Mouse (Mus musculus) MN1 (cell line): Measurements from ENCODE around the gene Col23a1.

ENCODE experiments used
- DNase-seq: peaks from one replicate; pipeline ENCODE4 v3.0.0-alpha.2; 2016; ENCODE audit warnings: low spot score

Col23a1 gene

DNA sequence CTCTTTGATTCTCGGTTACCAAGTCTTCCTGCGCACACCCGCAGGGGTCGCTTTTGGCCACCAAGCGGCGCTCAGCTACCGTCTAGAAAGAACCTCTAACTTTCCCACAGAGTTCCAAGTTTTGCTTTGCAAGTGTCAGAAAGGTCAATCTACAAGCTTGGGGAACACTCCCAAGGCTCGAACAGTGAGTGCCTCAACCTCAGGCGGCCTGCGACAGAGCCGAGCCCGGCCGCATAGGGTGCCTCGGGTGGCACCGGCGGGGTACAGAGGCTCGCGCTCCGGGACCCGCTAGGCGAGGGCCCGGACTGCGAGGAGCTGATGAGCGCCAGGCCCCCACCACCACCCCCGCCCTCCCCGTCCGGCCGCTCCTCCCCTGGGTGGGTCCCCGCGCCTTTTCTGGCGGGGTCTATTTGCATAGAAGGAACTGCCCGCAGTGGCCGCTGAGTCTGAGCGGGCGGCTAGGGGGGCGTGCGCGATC lies at the start of gene Col23a1:
Gene Col23a1 (plus strand): TSS at position 357 of the 478 bp plus-strand sequence.
- DNase-seq = peak; percentile 56

DNA sequence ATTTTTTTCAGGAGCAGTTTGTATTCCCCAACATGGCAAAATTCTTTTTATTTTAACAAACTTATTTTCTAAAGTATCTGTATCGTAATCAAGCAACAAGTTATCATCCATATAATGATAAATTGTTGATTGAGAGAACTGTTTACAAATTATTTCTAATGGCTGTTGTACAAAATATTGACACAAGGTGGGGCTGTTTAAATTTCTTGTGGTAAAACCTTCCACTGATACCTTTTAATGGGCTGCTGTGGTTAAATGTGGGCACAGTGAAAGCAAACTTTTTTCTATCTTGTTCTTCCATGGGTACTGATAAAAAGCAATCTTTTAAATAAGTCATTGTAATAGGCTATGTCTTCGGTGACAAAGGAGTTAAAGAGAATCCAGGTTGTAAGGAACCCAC lies 46.8 kb upstream of the Col23a1 start:
- no peak for DNase-seq

DNA sequence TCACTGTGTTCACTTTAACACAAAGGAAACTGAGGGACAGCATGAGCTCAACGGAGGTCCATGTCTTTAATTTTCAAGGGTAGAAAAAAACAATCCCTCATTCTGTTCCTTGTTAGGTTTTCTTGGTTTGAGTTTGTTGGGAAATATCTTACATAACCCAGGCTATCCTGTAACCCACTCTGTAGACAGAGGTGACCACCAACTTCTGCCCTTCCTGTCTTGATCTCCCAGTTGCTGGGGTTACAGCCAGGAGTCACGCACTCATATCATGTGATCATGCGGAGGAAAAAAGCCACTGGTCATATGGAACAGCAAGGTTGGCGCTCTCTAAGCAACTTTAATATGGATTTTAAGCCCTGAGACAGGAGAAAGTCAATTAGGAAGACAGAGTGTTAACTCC lies 32.7 kb upstream of the Col23a1 start:
- no peak for DNase-seq

DNA sequence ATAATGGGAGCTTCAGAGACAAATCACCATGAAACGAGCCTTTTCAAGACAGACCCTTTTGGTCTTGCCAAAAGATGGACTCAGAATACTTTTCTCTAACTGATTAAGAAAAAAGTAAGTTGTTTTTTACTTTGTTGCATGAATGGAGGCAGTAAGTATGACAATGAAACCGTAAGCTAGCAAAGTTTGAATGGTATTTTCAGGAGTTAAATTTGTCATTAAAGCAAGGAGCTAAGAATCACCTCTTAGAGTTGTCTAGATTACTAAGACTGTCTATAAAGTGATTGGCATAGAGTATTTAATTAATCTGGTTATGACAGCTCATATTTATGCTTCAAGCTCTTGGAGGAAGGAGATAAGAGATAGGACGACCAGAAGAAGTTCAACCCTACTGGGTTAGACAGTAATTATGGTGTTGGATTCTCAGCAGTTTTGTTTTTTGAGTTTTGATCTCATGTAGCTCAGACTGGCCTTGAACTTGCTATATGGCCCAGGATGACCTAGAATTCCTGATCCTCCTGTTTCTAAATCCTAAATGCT lies 28.0 kb upstream of the Col23a1 start, which contains the start of gene Clk4:
Gene Clk4 (plus strand): TSS at position 51 of the 540 bp plus-strand sequence.
- no peak for DNase-seq

DNA sequence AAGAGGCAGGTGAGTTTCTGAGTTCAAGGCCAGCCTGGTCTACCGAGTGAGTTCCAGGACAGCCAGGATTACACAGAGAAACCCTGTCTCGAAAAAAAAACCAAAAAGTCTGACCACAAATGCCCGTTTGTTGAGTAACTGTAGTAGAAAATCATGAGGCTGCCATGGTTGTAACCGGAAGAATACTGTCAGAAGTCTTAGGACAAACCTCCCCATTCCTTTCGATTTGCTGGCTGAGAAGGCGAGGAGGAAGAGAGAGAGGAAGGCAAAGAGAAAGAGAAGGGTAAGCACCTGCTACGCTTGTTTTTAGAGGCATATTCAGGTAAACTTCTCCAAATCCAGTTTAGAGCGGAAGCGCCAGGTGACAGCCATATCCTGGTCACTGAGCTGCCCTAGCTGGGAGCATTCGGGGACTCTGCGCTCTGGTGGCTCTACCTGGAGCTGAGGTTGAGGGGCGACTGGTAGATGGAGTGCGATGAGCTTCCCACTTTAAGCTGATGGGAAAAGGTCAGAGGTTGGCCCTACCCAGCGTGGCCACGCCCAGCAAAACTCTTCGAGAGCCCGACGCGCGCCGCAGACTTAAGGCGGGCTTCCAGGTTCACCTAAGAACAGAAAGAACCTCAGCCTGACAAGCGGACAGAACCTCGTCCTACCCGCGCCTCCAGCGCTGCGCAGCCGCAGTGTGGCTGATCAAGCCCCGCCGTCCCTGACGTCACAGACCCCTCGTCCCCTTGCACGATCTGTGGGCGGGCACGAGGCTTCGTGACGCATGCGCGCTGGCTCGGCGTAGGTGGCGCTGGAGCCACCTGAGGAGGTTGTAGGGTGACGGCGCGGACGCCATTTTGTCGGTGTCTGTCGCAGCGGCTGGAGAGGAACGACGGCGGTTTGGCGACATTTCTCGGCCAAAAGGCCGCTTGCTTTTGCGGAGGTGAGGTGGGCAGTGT lies 27.1 kb upstream of the Col23a1 start, which contains the start of gene BC049762:
Gene BC049762 (minus strand): TSS at position 705 of the 944 bp plus-strand sequence.
- peak; percentile 100 for DNase-seq

DNA sequence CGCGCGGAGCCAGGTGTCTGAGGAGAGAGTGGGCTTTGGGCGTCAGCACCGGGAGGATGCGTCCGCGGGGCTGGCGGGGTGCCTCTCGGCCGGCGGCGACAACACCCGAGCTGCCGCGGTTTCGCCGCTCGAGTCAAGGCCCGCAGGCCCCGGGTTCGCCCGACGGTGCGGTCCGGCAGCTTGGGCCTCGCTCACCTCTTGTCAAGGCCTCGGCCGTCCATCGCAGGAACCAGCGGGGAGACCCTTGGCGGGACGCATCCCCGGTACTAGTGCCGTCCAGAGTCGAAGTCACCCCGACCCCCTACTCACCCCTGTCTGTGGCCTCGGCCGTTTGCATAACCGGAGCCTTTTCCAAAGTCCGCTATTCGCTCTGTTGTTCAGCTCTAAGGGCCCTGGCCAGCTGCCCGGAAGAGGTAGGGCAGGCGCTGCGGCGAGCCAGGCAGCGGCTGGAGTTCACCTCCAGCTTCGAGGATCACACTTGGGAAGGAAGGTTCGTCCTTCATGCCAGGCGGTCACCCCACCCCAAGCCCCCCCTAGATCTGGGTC lies 26.4 kb upstream of the Col23a1 start:
- peak; percentile 80 for DNase-seq

DNA sequence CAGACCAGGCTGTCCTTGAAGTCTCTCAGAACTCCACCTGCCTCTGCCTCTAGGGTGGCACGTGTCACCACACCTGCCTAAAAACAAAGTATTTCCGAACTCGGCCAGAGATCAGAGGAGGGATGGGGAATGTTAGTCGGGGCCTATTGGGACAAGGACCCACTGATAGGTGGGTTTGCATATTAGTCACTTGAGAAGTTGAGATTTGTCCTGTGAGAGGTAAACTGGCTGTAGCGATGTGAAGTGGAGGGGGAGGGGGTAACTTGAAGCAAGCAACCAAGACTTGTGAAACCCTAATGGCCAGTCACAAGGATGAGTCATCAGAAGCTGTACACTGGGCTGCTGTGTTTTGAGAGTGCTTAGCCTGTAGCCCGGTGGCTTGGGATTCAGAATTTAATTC lies 25.4 kb upstream of the Col23a1 start:
- DNase-seq = peak; percentile 82

DNA sequence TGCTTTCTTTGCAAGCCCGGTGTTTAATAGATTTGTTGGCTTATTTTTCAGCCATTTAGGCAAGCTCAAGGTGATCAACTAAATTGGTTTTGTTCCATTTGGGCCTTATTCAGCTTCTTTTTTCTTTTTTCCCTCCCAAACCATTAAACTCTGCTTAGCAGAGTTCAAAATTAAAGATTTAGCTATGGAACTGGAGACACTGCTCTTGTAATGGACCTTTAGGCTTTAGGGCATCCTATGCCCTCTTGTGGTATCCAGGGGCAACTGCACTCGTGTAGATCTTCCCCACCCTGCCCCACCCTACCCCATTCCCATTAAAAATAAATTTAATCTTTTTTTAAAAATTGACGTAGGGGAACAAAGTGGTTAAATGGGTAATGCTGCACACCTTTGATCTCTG lies 24.4 kb upstream of the Col23a1 start:
- DNase-seq = peak; percentile 65

DNA sequence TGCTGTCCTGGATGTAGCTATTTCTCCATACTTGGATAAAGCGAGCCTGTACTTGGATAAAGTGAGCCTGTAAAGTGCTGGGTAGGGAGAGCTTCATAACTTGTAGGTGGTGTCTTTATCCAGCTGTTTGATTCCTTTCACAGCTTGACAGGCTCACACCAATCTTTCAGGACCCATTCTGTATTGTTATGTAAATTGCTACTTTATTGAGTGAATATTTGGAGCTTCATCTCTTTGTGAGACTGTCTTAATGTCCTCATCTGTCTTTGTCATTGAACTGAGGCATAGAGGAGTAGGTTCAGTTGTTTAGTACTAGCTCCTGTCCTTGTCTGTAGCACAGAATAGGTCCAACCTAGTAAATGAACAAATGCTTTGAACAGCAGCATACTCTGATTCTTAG lies 15.3 kb upstream of the Col23a1 start:
- DNase-seq = no peak

DNA sequence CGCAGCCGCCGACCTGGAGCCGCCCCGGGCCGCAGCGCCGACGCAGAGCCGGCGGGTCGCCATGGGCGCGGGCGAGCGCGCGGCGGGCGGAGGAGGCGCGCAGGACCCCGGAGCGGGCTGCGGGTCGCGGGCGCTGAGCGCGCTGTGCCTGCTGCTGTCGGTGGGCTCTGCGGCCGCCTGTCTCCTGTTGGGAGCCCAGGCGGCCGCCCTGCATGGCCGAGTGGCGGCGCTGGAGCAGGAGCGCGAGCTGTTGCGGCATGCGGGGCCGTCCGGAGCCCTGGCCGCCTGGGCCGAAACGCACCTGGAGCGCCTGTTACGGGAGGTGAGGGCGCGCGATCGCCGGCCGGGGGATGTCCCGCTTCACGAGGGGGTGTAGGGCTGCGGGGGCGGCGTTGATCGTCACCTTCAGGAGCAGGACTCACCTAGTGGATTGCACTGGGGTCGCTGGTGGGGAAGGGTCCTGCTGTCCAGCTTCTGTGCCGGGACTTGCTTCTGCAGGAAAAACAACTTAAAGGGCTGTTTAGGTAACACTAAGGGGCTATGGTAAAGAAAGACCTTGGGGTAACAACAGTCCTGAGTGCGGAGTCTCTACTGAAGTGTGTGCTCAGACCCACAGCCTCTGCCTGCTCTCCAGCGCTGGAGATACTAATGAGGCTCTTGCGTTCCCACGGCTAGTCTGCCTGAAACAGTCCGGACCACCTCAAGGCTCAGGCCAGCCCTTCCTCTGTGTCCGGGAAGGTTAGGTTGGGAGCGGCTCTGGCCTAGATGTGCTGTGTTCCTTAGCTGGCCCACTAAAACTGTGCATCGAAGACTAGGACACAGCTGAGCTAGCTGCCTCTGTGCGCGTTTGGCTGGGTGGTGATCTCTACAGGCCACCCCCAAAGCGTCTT lies 591 bp downstream of the Col23a1 start:
- no peak for DNase-seq

DNA sequence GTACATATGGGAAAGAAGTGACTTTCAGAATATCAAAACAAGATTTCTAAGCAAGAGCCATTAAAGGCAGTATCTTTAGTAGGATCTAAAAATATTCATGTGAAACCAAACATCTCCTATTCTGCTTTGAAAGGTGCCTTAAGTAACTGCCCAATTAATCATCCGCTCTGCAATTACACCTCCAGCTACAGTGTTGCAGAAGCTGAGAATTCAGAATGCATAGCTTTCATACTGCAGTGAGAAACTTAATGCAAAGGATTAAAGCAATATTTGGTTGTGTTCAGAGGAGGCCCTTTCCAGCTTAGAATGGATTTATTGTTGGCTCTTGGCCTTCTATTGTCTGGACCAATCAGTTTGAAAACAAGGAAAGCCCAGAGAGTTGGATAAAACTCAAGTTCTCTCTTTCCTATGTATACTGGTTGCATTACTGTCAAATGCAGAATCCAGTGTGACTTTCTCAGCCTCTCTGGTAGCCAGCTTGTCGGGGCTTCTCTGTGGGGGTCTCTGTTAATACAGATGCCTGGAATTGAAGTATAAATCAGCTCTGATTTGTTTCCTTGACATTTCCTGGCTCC lies 4.3 kb downstream of the Col23a1 start:
- DNase-seq = no peak

DNA sequence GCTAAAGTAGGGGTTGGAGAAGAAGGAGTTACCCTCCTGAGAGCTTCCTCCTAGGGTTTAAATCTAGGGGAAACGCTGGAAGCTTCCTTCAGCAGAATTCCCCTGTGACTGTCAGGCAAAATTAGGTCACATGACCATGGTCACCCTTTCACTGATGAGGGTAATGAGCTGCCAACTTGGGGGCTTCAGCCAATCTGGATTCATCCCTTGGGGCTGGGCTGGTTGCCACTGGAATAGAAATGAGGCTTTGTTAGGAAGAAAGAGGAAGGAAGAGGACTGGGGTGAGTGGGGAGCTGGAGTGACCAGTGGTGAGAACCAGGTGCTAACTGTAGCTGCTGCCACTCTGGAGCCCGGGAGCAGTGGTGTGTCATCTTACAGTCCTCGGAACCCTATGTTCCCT lies 6.0 kb downstream of the Col23a1 start:
- no peak for DNase-seq

DNA sequence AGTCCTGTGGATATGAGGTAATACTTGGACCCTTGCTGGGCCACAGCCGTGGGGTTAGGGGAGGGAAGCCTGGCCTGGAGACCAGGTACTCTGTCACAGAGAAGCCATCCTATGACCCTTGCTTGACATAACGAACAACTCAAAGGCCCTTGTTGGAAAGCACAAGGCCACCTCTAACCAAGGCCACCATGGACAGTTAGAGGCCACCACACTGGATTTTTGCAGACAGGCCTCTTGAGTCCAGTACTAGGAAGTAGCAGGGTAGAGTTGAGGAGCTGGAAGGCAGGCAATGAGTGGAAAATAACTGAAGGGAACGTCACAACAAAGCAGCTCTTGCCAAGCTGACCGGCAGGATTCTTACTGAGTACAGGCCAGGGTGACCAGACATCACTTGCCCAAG lies 9.0 kb downstream of the Col23a1 start:
- DNase-seq = no peak

DNA sequence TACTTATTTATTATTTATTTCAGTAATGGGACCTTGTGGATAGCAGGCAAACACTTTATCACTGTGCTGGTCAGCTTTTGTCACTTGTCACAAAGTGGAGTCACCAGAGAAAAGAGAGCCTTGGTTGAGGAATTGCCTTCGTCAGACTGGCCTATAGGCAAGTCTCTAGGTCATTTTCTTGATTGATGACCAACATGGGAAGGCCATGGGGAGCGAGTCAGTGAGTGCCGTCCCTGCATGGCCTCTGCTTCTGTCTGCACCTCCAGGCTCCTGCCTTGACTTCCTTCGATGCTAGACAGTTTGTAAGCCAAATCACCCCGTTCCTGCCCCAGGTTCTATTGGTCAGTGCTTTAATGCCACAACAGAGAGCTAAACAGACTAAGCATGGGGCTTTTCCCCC lies 12.7 kb downstream of the Col23a1 start:
- no peak for DNase-seq

DNA sequence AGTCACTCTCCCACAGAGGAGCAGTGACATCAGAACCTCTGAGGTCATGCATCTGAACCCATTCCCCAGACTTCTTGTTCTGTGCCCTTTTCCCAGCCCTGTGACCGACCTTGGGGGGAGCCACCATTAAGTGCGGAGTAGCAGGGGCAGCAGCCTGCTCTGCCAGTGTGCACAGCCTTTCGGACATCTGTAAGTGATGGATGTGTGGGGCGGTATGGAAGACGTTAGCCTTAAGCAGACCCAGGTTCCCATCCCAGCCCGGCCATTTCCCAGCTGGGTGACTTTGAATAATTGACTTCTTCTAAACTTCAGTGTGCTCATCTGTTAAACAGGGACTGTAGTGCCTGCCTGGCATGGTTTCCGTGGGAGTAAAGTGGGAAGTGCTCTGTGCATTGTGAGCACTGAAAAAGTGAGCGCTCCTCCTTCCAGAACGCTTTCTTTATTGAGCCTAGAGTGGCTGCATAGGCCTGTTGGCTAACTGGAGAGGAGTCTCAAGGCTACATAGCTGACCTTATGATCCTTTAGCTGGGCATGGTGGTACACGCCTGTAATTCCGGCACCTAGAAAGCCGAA lies 14.3 kb downstream of the Col23a1 start:
- DNase-seq = no peak

DNA sequence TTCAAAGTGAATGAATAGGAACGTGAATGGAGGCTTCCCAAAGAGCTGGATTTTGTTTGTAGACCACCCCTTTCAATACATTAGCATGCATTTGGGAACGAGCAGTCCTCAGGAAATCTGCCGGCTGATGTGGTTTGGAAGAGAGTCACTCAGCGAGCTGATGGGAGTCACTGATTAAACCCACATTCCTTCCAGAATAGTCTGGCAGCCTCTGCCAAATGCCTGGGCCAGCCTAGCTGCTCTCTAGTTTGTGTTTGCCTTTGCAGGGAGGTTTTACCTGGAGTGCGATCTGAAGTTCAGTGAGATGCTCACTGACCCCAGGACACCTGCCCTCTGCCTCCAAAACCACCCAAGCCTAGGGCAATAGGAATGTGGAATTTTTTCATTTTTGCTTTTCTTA lies 18.6 kb downstream of the Col23a1 start:
- no peak for DNase-seq

DNA sequence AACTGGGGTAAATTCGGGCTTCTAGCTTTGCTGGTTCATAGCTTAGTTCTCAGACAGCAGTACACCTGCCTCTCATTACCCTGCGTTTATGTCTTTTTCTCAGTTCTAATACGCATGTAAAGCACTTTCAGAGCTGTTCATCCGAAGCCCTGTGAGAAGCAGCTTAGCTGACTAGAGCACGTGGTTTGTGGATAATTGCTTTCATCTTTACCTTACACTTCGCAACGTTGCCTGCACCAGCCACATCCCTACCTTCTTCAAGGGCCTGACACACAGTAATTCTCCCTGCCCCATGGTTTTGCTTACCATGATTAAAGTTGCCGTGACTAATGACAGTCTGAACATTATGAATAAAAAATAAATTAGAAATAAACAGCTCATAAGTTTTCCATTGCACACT lies 22.1 kb downstream of the Col23a1 start:
- no peak for DNase-seq

DNA sequence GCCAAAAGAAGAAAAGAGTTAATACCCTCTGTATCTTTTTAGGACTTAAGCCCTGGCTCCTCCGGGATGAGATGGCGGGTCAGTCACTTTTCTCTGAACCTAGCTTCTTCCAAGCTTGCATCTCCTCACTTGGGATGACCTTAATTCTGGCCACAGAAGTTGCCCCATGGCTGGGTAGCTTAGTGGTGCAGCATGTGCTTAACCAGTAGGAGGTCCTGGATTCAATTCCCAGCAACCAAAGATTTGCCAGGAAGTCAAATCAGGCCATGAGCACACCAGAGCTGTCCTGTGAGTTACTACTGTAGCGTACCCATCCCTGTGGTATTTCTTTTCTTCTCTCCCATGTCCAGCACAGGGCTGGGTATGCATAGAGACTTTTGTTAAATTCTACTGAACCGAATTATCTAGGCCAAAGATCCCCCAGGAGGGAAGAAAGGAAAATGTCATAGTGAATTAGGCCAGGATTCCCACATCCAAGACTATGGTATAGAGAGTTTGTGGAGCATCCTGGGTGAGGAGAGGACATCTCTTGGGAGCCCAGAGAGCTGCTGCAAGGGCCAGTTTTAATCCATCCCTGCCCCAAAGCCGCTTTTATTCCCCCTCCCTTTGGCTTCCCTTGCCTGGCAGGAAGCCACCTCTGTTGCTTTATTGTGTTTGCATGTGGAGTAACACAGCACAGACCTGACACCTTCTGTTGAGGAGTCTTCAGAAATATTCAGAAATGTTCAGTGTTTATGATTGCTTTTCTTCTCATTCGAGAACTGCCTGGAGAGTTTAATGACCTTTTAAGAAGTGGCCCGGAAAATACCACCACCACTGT lies 26.5 kb downstream of the Col23a1 start:
- no peak for DNase-seq

DNA sequence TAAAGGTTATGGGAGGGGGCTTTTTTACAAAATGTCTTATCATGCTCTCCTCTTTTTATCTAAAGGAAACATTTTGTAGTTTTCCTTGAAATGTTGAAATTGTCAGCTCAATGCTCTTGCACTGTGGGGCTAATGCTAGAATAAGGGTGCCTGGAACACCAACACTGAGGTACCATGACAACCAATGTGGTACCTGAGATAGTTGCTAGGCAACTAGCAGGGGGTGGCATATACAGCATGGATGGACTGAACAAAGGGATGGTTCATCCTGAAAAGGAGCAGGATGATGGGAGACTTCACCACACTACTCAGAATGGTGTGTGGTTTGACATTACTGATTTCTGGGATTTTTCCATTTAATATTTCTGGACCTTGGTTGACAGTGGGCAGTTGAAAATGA lies 30.9 kb downstream of the Col23a1 start:
- no peak for DNase-seq

DNA sequence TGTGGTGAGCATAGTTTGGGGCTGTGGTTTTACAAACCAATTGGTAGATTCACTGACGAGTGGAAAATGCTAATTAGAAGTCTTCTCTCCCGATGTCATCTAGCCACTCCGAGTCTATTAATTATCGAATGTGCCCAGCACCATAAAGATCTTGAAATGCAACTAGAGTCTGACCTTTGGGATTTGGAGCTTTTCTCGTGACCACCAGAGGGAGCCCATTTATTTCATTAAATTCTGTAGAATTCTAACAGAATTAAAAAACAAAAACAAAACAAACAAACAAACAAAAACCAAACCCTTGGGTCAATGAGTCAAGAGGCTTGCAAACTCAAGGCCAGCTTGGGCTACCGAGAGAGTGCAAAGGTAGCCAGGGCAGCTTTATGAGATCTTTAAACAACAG lies 37.2 kb downstream of the Col23a1 start:
- no peak for DNase-seq
